Mouse (Mus musculus): ENCODE measurements around the gene Scamp2. TPM values are rescaled to one million over a fixed set of nuclear protein-coding genes. Genes with fewer than 3 reads are reported as not detected.

Gene Scamp2
- polyA plus RNA-seq, 1 experiment from 2014 or later = 26.2 TPM

DNA sequence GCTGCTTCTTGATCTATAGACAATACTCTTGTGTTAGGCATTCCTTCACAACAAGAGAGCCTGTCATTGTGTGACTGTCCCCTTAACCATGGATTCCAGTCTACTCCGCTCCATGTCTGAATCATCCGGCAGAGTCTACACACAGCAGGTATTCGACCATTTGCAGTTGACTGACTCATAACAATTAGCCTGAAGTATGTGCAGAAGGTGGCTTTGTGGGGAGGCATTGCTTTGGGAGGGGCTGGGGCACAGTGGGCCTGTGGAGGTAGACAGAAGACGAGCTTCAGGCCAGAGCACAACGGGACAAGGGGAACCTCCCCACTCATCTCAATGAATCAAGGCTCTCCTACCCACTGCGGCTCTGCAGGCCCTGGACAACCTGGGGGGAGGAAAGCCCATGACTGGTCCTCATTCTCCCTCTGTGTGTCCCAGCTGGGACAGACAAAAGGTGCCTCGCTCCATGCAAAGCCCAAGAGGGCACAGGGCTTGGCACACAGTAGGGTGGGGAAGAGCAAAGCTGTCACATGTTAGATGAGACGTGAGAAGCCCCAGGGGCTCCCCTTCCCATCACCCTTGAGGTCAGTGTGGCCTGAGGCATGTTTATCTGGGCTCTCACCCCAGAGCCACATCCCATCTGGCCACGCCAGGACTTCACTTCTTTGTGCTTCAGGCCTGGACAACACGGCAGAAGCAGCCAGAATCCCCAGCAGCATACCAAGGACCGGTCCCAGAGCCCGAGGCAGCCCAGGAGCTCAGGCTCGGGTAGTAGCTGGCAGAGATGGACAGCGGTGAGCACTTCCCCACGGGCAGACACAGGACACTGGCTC lies 65.1 kb downstream of the Scamp2 start:
- 80% methylated on average over 15 of the region's 15 CpGs for WGBS (ENCODE audit: insufficient replicate concordance)
- H3K9ac ChIP-seq (ENCODE audit: low read depth, low read length) = no peak overlapping the region
- H3K27ac ChIP-seq (ENCODE audit: low read length) = no peak overlapping the region
- no peak for ATAC-seq (ENCODE audit: low read depth)
- no peak overlapping the region for H3K4me3 ChIP-seq (ENCODE audit: low read depth, low read length)
- peaks cover 10% of the 10 kb centered on the region for H3K4me1 ChIP-seq (ENCODE audit: control insufficient read depth, low read depth, low read length)
- H3K4me2 ChIP-seq (ENCODE audit: low read depth, low read length) = no peak overlapping the region
- H3K9me3 ChIP-seq (replicated peaks; ENCODE audit: control insufficient read depth, low read length) = no peaks in the 10 kb centered on the region
- H3K27me3 ChIP-seq (ENCODE audit: control insufficient read depth, insufficient read depth, low read depth, low read length) = no peaks in the 10 kb centered on the region
- peaks cover 43% of the 10 kb centered on the region for H3K36me3 ChIP-seq (ENCODE audit: control insufficient read depth, insufficient read depth)

DNA sequence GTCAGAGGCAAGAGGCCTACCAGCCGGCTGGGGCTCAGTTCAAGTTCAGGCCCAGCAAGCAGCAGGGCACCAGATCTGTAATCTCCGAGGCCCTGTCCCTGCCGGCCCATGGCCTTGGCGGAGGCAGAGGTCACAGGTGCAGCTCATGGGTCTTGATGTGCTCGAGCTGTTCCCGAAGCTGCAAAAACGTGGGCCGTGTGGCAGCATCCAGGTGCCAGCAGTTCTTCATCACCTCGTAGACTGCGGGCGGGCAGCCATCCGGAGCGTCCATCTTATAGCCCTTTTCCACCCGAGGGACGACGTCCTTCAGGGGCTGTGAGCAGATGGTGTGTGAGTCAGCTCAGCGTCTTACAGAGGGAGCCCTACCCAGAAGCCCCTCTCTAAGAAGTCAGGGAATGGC lies 66.4 kb downstream of the Scamp2 start:
- WGBS (ENCODE audit: insufficient replicate concordance) = 87% methylated on average over 17 of the region's 17 CpGs
- Histone ChIP-seq H3K27me3 (ENCODE audit: control insufficient read depth, insufficient read depth, low read depth, low read length) (no peaks in the 10 kb centered on the region), H3K36me3 (ENCODE audit: control insufficient read depth, insufficient read depth) (peaks cover 48% of the 10 kb centered on the region), H3K27ac (ENCODE audit: low read length) (no peak overlapping the region), H3K4me2 (ENCODE audit: low read depth, low read length) (no peak overlapping the region), H3K4me1 (ENCODE audit: control insufficient read depth, low read depth, low read length) (peaks cover 10% of the 10 kb centered on the region), H3K9me3 (replicated peaks; ENCODE audit: control insufficient read depth, low read length) (no peaks in the 10 kb centered on the region), H3K9ac (ENCODE audit: low read depth, low read length) (no peak overlapping the region), H3K4me3 (ENCODE audit: low read depth, low read length) (no peak overlapping the region)
- no peak for ATAC-seq (ENCODE audit: low read depth)

DNA sequence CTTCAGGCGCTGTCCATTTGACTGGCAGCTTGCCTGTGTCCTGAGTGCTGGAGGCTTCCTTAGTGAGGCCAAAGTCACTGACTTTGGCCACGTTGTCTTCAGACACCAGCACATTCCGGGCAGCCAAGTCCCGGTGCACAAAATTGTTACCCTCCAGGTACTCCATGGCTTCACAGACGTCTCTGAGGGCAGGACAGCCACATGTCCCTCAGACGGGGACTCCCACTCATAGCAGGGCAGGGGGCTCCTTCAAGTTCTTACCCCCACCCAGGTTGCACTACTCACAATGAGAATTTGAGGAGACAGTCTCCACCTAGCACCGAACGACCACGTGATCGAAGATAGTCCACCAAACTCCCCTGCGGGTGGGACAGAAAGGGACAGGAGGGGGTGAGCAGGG lies 67.1 kb downstream of the Scamp2 start:
- 83% methylated on average over 11 of the region's 11 CpGs for WGBS (ENCODE audit: insufficient replicate concordance)

DNA sequence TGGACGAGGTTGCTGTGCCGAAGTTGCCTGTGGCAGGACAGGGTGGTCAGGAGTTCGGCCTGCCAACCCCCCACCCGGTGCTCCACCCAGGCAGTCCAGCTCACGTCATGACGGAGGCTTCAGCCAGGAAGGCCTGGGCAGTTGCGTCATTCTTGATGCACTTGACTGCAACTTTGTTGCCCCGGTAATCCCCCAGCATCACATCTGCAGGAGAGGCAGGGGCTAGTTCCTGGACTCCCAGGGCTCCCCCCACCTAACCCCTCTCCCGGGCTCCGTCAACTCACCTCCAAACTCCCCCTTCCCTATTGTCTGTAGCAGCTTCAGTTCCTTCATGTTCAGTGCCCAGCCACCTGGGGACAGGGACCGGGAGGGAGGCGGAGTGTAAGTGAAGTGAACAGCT lies 68.0 kb downstream of the Scamp2 start:
- Histone ChIP-seq H3K36me3 (ENCODE audit: control insufficient read depth, insufficient read depth) (peaks cover 48% of the 10 kb centered on the region), H3K27me3 (ENCODE audit: control insufficient read depth, insufficient read depth, low read depth, low read length) (no peaks in the 10 kb centered on the region), H3K9ac (ENCODE audit: low read depth, low read length) (no peak overlapping the region), H3K4me3 (ENCODE audit: low read depth, low read length) (no peak overlapping the region), H3K9me3 (replicated peaks; ENCODE audit: control insufficient read depth, low read length) (no peaks in the 10 kb centered on the region), H3K27ac (ENCODE audit: low read length) (no peak overlapping the region), H3K4me2 (ENCODE audit: low read depth, low read length) (no peak overlapping the region), H3K4me1 (ENCODE audit: control insufficient read depth, low read depth, low read length) (peaks cover 15% of the 10 kb centered on the region)
- WGBS (ENCODE audit: insufficient replicate concordance) = 76% methylated on average over 12 of the region's 12 CpGs
- no peak for ATAC-seq (ENCODE audit: low read depth)

More for the DNA sequence above, 67.1 kb downstream of the Scamp2 start:
- no peak overlapping the region for H3K9ac ChIP-seq (ENCODE audit: low read depth, low read length)
- peaks cover 11% of the 10 kb centered on the region for H3K4me1 ChIP-seq (ENCODE audit: control insufficient read depth, low read depth, low read length)
- no peak overlapping the region for H3K4me3 ChIP-seq (ENCODE audit: low read depth, low read length)
- no peaks in the 10 kb centered on the region for H3K9me3 ChIP-seq (replicated peaks; ENCODE audit: control insufficient read depth, low read length)
- no peak overlapping the region for H3K27ac ChIP-seq (ENCODE audit: low read length)
- no peak overlapping the region for H3K4me2 ChIP-seq (ENCODE audit: low read depth, low read length)
- peaks cover 48% of the 10 kb centered on the region for H3K36me3 ChIP-seq (ENCODE audit: control insufficient read depth, insufficient read depth)
- no peaks in the 10 kb centered on the region for H3K27me3 ChIP-seq (ENCODE audit: control insufficient read depth, insufficient read depth, low read depth, low read length)
- no peak for ATAC-seq (ENCODE audit: low read depth)

DNA sequence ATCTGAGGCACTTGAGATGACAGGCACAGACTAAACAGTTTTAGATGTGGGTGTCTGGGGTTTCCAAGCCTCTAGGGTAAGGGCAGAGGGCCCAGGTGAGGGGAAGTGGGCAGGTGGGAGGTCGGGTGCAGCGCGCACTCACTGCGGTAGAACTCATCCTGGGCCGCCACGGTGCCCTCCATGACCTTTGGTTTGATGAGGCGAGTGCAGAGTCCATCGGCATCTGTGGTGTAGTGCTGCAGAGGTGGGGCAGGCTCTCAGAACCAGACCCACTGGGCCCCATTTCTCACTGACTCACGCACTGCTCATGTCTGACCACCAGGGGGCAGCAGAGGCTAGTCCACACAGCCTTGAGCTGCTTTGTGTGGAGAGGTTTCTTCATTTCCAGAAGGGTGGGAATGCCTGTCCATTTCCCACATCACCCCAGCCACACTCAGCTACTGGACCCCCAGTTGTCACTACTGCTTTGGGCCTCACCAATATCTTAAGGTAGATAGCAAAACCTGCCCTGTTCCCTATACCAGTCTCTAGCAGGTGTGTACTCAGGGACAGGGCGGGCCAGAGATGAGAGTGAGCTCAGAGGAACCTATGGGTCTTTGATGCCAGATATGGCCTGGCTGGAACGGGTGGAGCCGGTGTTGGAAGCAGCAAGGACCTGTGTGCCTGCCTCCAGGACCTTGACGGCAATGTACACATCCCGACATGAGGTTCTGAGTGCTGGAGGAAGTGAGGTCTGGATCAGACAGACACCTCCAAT lies 68.6 kb downstream of the Scamp2 start:
- H3K4me1 ChIP-seq (ENCODE audit: control insufficient read depth, low read depth, low read length) = peaks cover 15% of the 10 kb centered on the region
- no peaks in the 10 kb centered on the region for H3K27me3 ChIP-seq (ENCODE audit: control insufficient read depth, insufficient read depth, low read depth, low read length)
- no peak overlapping the region for H3K4me2 ChIP-seq (ENCODE audit: low read depth, low read length)
- 57% methylated on average over 14 of the region's 14 CpGs for WGBS (ENCODE audit: insufficient replicate concordance)
- ATAC-seq (ENCODE audit: low read depth) = peak; percentile 62
- H3K9me3 ChIP-seq (replicated peaks; ENCODE audit: control insufficient read depth, low read length) = no peaks in the 10 kb centered on the region
- no peak overlapping the region for H3K27ac ChIP-seq (ENCODE audit: low read length)
- no peak overlapping the region for H3K9ac ChIP-seq (ENCODE audit: low read depth, low read length)
- peaks cover 48% of the 10 kb centered on the region for H3K36me3 ChIP-seq (ENCODE audit: control insufficient read depth, insufficient read depth)
- H3K4me3 ChIP-seq (ENCODE audit: low read depth, low read length) = no peak overlapping the region

DNA sequence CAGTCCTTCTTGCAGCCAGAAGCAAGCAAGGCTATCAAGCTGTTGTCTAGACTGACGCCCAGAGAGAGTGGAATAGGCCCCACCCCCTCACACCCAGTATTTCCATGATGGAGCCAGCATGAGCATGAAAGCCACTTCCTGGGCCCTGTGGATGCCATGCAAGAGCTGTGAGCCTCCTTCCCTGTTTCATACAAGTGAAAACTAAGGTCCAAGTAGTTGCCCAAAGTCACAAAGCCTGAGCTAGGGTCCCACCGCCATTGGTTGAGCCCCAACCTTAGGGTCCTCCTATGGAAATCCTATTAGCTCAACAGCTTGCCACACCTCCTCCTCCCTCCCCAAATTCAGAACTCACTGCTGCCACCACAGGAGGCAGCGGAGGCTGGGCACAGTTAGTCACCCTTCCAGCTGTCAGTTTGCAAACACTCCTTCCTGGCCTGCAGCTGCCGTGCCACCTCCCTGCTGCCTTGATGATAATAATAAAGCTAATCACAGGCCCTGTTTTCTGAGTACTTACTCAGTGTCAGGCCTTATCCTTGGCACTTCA lies 72.8 kb downstream of the Scamp2 start:
- H3K27ac ChIP-seq (ENCODE audit: low read length) = no peak overlapping the region
- no peak overlapping the region for H3K4me3 ChIP-seq (ENCODE audit: low read depth, low read length)
- no peaks in the 10 kb centered on the region for H3K27me3 ChIP-seq (ENCODE audit: control insufficient read depth, insufficient read depth, low read depth, low read length)
- no peak overlapping the region for H3K9ac ChIP-seq (ENCODE audit: low read depth, low read length)
- 38% methylated on average over 4 of the region's 4 CpGs for WGBS (ENCODE audit: insufficient replicate concordance)
- ATAC-seq (ENCODE audit: low read depth) = no peak
- H3K4me2 ChIP-seq (ENCODE audit: low read depth, low read length) = no peak overlapping the region
- no peaks in the 10 kb centered on the region for H3K9me3 ChIP-seq (replicated peaks; ENCODE audit: control insufficient read depth, low read length)
- H3K36me3 ChIP-seq (ENCODE audit: control insufficient read depth, insufficient read depth) = peaks cover 23% of the 10 kb centered on the region
- H3K4me1 ChIP-seq (ENCODE audit: control insufficient read depth, low read depth, low read length) = peaks cover 40% of the 10 kb centered on the region

DNA sequence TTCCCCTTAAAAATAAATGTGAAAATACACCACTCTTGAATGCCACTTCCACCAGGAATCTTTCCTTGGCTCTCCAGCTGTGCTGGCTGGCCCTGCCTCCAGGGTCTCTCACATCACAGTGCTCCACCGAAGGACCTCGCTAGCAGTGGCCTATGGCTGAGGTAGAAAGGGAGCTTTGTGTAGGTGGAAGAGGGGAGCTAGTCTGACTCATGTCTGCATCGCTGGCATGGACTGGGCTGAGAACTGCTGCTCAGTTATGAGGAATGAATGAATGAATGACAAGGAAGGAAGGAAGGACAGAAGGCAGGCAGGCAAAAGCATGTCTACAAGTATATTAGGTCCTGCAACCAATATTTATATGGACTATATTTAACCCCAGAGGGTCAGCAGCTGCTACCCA lies 76.5 kb downstream of the Scamp2 start:
- H3K4me3 ChIP-seq (ENCODE audit: low read depth, low read length) = no peak overlapping the region

DNA sequence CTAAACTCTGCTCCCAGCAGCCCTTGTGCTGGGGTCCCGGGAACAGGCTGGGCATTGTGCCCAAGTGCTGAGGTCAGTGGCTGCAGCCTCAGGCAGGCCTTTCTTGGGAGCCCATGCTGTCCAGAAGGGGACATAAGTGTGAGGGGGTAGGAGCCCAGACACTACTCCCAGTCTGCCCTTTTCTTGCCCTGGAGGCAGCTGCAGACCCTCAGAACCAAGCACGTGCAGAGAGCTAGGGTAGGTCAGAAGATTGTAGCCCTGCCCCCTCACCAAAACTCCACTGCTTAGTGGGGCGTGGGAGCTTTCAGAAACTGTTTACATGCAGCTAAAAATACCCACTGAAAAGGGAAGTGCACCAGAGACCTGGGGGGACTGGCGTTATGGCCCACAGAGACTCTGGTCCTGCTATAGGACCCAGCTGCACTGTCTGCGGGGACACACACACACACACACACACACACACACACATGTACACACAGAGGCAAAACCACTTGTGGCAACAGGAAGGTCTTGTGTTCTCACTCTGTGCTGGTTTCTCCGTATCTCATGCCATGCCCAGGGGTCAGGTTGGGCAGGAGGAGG lies 77.1 kb downstream of the Scamp2 start:
- ATAC-seq (ENCODE audit: low read depth) = no peak; the same call in 1 of the 2 replicates
- Histone ChIP-seq H3K27me3 (ENCODE audit: control insufficient read depth, insufficient read depth, low read depth, low read length) (no peaks in the 10 kb centered on the region), H3K9me3 (replicated peaks; ENCODE audit: control insufficient read depth, low read length) (no peaks in the 10 kb centered on the region), H3K4me1 (ENCODE audit: control insufficient read depth, low read depth, low read length) (peaks cover 82% of the 10 kb centered on the region), H3K4me3 (ENCODE audit: low read depth, low read length) (no peak overlapping the region), H3K4me2 (ENCODE audit: low read depth, low read length) (peak overlapping the region; percentile 45), H3K27ac (ENCODE audit: low read length) (peak overlapping the region; percentile 86), H3K9ac (ENCODE audit: low read depth, low read length) (peak overlapping the region; percentile 22; the same call in 1 of the 2 replicates), H3K36me3 (ENCODE audit: control insufficient read depth, insufficient read depth) (no peaks in the 10 kb centered on the region)
- WGBS (ENCODE audit: insufficient replicate concordance) = 8% methylated on average over 6 of the region's 6 CpGs

More for the DNA sequence above, 76.5 kb downstream of the Scamp2 start:
- Histone ChIP-seq H3K9ac (ENCODE audit: low read depth, low read length) (peak overlapping the region; percentile 17; the same call in 1 of the 2 replicates), H3K4me2 (ENCODE audit: low read depth, low read length) (0 out of 2 replicates have a peak overlapping the region, but pooled peaks have one; percentile 45), H3K9me3 (replicated peaks; ENCODE audit: control insufficient read depth, low read length) (no peaks in the 10 kb centered on the region), H3K27me3 (ENCODE audit: control insufficient read depth, insufficient read depth, low read depth, low read length) (no peaks in the 10 kb centered on the region), H3K36me3 (ENCODE audit: control insufficient read depth, insufficient read depth) (no peaks in the 10 kb centered on the region), H3K4me1 (ENCODE audit: control insufficient read depth, low read depth, low read length) (peaks cover 77% of the 10 kb centered on the region), H3K27ac (ENCODE audit: low read length) (peak overlapping the region; percentile 86)
- no peak for ATAC-seq (ENCODE audit: low read depth)
- WGBS (ENCODE audit: insufficient replicate concordance) = 47% methylated on average over 3 of the region's 3 CpGs

All from liver, embryonic 16.5 days (tissue).